Mouse (Mus musculus) cerebellum, adult 11-12 months (tissue): ENCODE measurements around the gene Elovl7.

Experiments
- DNase-seq: peaks from one replicate; pipeline ENCODE4 v3.0.0; 2022

Gene Elovl7

DNA sequence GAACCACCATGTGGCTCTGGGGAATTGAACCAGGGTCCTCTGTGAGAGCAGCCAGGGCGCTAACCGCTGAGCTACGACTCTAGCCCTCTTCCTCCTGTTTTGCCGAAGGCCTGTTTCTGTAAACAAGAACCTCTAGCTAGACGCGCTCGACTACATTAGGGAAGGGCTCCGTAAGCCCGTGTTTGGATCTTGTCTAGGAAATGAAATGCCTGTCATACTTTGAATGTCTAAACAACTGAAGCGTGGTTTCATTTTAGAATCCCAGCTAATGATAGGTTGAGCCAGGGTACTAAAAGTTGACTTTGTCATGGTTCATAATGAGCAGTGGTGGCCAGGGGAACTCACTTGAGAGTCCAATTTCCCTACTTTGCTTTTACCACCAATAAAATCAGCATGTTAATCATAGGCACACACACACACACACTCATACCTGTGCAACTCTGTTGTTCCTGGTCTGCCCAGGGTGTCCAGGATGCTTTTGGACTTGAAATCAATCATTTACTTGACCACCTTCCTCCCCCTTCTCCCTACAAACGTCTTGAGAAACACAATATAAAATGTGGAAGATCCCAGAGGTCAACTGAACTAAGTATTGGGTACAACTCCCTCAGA lies 31.0 kb downstream of the Elovl7 start:
- DNase-seq = no peak

GRCm38 (mm10) chr13:108251106-108251505 lies 36.9 kb downstream of the Elovl7 start:
- no peak for DNase-seq

- DNase-seq = no peak
Measured at GRCm38 (mm10) chr13:108253977-108254376, 39.8 kb downstream of the Elovl7 start.

DNA sequence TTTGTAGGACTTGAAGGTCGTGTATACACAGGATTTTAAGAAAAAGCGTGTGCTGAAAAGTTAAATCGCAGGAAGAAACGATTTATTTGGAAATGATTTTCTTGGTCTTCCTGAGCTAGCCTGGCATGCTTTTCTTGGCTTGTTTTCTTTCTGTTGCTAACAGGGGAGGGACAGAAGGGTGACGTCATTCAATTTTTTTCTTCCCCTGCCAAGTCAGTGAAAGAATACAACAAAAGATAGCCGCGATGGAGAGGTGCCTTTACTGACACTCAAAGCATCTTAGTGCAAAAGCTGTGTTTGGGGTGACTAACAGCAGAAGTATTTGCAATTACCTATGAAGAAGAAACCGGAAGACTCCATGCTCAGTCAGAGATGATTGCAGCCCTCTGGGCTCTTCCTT lies 48.8 kb downstream of the Elovl7 start:
- no peak for DNase-seq

DNA sequence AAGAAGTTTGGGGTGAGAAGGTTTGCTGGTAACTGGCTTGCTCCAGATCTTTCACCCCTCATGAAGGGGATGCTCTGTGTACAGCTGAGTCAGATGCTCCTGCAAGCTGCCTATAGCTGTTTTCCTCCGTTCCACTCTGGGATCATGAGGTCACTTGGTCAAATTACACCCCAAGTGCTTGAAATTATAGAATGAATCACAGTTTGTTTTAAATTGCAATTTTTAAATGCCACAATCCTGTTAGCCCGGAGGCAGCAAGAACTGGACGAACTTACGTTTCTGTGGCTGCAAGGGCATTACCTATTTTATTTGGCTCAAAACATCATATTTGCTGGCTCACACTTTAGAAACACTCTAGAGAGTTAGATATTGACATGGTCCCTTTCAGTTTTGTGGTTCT lies 51.2 kb downstream of the Elovl7 start:
- no peak for DNase-seq

DNA sequence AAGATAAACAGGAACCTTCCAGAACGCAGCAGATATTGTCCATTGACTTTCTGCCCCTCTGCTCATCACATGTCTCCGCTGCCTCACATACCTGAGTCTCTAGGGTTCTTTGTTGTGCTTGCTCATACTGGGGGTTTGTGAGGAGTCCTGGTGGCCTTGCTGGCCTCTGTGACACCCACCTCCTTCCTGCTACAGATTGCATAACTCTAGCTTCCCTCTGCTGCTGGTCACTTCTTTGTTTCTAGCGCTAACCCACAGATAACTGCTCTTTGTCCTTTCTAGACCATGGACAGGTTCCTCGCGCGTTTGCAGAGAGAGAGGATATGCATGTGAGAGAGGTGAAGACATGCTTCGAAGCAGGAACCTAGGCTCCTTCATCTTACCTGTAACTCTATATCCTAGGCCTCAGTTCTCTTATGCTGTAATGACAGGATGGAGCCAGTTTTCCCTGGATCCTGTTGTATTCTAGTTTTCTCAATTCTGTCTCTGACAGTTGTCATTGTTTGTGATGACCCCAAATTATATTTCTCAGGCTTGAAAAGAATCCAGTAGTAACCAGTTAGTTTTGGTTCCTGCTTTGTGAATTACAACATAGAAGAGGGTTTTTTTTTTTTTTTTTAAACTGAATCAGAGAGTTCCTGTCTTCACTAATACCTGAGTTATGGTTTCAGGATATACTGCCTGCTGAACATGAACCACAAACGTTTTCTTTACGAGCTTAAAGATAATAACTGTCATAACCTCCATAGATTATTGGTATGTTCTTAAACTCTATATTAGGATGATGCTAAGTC lies 53.8 kb downstream of the Elovl7 start:
- DNase-seq = no peak

GRCm38 (mm10) chr13:108271458-108272148 lies 57.4 kb downstream of the Elovl7 start:
- DNase-seq = no peak

DNA sequence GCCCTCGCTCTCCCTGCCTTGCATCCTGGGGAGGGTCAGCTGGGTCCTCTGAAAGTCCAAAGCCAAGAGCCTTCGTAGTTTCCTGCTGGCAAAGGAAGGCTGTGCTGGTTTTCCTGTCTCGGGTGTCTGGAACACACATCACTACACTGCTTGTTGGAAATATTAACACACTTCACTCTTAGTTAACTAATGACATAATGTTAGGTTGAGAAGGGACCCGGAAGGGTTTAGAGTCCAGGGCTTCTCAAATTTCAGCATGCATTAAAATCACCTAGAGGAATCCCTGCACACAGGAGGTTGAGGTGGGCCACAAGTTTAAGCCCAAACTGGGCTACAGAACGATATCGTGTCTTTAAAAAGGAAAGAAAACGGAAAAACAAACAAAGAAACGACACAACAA lies 58.1 kb downstream of the Elovl7 start:
- DNase-seq = no peak

DNA sequence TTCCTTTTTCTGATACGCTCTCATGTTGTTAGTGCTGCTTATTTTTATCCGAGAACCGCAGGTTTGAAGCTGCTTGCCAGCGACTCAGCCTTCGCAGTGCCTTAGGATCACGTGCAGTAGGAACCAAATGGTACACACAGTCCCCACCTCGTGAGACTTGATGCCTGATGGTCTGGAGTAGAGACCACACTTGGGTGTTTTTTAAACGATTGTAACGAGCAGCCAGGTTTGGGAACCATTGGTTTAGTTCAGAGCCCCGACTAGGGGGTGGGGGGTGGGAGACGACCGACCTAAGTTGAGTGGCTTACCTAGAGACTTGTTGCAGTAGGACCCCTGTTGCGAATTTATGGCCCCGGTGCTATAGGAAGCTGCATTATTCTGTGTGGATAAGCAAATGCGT lies 58.8 kb downstream of the Elovl7 start:
- DNase-seq = no peak

- no peak for DNase-seq
Measured at GRCm38 (mm10) chr13:108273456-108273855, 59.3 kb downstream of the Elovl7 start.

- no peak for DNase-seq
Measured at GRCm38 (mm10) chr13:108276561-108276960, 62.4 kb downstream of the Elovl7 start.

GRCm38 (mm10) chr13:108277320-108277719 lies 63.1 kb downstream of the Elovl7 start:
- DNase-seq = no peak

DNA sequence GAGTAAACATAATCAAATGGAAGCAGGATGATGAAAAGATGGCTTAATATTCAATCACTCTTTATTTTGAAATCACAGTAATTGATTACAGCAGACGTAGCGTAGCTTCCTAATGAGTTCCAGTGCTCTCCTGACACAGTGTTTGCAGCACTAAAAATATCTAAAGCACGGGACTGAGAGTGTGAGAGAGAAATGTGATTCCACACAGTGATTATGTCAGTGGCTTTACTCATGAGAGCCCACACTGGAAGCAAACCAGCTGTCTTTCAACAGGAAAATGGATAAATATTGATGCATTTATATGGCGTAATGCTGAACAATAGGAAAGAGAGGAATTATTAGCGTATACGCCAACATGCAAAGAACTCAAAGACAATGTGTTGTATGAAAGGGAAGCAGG lies 64.4 kb downstream of the Elovl7 start:
- DNase-seq = no peak

GRCm38 (mm10) chr13:108284312-108284711 lies 70.1 kb downstream of the Elovl7 start:
- no peak for DNase-seq

- no peak for DNase-seq
Measured at GRCm38 (mm10) chr13:108287953-108288352, 73.7 kb downstream of the Elovl7 start.

GRCm38 (mm10) chr13:108289436-108289835 lies 75.2 kb downstream of the Elovl7 start:
- DNase-seq = no peak

- DNase-seq = no peak
Measured at GRCm38 (mm10) chr13:108290314-108290713, 76.1 kb downstream of the Elovl7 start.

GRCm38 (mm10) chr13:108297350-108298093 lies 83.3 kb downstream of the Elovl7 start:
- DNase-seq = no peak

DNA sequence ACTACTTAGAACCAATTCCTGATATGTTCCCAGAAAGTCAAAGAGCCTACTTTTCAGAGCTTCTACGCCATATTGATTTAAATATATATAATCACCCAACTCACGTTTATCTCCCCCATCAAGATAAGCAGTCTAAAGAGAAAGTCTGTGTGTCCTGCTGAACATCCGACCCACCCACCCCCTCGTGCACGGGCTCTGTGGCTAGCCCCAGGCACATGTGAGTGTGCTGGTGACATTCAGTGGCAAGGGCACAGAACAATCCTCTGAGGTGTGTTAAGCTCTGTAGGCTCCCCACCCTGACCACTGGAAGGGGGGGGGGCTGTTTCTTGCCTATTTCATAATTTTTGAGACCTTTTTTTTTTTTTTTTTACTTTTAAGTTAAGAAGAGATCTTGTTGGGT lies 84.0 kb downstream of the Elovl7 start:
- DNase-seq = no peak

- DNase-seq = no peak
Measured at GRCm38 (mm10) chr13:108300346-108300950, 86.2 kb downstream of the Elovl7 start.

GRCm38 (mm10) chr13:108301411-108301810 lies 87.2 kb downstream of the Elovl7 start:
- peak; percentile 19 for DNase-seq

- no peak for DNase-seq
Measured at GRCm38 (mm10) chr13:108302957-108303675, 88.9 kb downstream of the Elovl7 start.
